Mouse (Mus musculus): ENCODE results near the gene Eps8l2. TPM values are rescaled to one million over a fixed set of nuclear protein-coding genes. Genes with fewer than 3 reads are reported as not detected.

Eps8l2 gene
- total and polyA plus RNA-seq, 2 experiments from 2014 or later = 0.67 to 2.7 TPM

DNA sequence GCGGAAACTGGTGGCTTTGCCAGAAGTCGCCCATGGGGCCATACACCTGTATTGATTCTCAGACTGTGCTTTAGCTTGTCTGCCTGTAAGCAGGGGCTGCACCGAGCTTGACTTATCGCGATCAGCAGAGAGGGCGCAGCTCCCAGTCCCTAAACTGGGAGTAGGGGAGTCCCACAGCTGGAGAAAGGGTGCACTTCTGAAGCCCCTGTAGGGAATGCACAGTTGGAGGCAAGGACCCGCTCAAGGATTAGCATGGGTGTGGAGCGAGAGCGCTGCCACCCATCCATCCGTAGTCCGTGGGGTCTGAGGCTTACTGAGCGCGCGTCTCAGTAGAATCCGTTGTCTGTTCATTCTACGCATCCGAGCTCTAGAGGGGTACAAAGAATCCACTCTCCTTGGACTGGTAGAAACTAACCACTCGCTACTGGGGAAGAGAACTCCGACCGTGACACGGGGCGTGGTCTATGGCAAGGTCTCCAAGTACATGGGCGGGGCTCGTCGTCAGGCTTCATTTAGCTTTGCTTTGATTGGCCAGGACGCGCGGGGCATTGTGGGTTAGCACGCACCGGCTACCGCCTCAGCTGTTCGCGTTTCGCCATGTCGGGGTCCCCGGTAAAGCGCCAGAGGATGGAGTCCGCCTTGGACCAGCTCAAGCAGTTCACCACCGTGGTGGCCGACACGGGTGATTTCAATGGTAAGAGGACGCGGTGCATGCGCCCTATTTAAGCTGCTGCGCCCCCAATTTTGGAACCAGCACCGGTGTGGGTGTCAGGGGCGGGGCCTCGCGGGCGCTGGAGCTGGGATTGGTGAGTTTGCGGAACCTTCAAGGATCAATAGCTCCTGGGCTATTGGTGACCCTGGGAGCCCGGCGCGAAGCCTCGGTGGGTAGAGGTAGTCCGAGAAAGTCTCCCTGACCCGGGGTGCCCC, 53.2 kb downstream of the Eps8l2 start, which contains the start of gene Taldo1:
TSS of gene Taldo1 (plus strand) at position 575 of the 927 bp plus-strand sequence.
- Histone ChIP-seq H3K4me2 (ENCODE audit: low read depth, low read length) (peak within 1 kb of the TSS; percentile 98), H3K9ac (replicated peaks; ENCODE audit: low read depth, low read length) (peak within 1 kb of the TSS; percentile 70), H3K9me3 (replicated peaks; ENCODE audit: control insufficient read depth, low read length) (no peaks in the 10 kb centered on the region), H3K4me1 (ENCODE audit: control insufficient read depth, insufficient read depth) (peaks cover 9% of the 10 kb centered on the region), H3K27me3 (ENCODE audit: control insufficient read depth, insufficient read depth, low read length) (no peaks in the 10 kb centered on the region), H3K36me3 (replicated peaks; ENCODE audit: control insufficient read depth, insufficient read depth, low read length) (peaks cover 17% of the 10 kb centered on the region), H3K27ac (ENCODE audit: low read depth) (peak within 1 kb of the TSS; percentile 64), H3K4me3 (ENCODE audit: low read depth, low read length) (peak within 1 kb of the TSS; percentile 76)
- TF ChIP-seq CTCF (IDR thresholded peaks at IDR 0.05; ENCODE audit: low read depth) = no peak
- TF ChIP-seq EP300 (IDR thresholded peaks at IDR 0.05; ENCODE audit: low read depth) = no peak
- ATAC-seq (ENCODE audit: insufficient read depth, low read depth) = peak; percentile 94
- WGBS = under 1% methylated on average over 57 of the region's 57 CpGs
- DNase-seq (ENCODE audit: low spot score) = peak; percentile 95

- Histone ChIP-seq H3K9me3 (replicated peaks; ENCODE audit: control insufficient read depth, low read length) (no peaks in the 10 kb centered on the region), H3K4me2 (ENCODE audit: low read depth, low read length) (peak overlapping the region; percentile 98), H3K9ac (replicated peaks; ENCODE audit: low read depth, low read length) (peak overlapping the region; percentile 70), H3K27me3 (ENCODE audit: control insufficient read depth, insufficient read depth, low read length) (no peaks in the 10 kb centered on the region), H3K4me1 (ENCODE audit: control insufficient read depth, insufficient read depth) (peaks cover 9% of the 10 kb centered on the region), H3K4me3 (ENCODE audit: low read depth, low read length) (peak overlapping the region; percentile 76), H3K36me3 (replicated peaks; ENCODE audit: control insufficient read depth, insufficient read depth, low read length) (peaks cover 21% of the 10 kb centered on the region), H3K27ac (ENCODE audit: low read depth) (peak overlapping the region; percentile 64)
- DNase-seq (ENCODE audit: low spot score) (no peak), ATAC-seq (ENCODE audit: insufficient read depth, low read depth) (no peak)
- WGBS = 23% methylated on average over 9 of the region's 9 CpGs
- TF ChIP-seq CTCF (IDR thresholded peaks at IDR 0.05; ENCODE audit: low read depth) (no peak), EP300 (IDR thresholded peaks at IDR 0.05; ENCODE audit: low read depth) (no peak)
Measured at GRCm38 (mm10) chr7:141392552-141393222, 54.0 kb downstream of the Eps8l2 start.

GRCm38 (mm10) chr7:141394158-141394557, 55.5 kb downstream of the Eps8l2 start:
- Histone ChIP-seq H3K36me3 (replicated peaks; ENCODE audit: control insufficient read depth, insufficient read depth, low read length) (peaks cover 36% of the 10 kb centered on the region), H3K9ac (replicated peaks; ENCODE audit: low read depth, low read length) (no peak overlapping the region), H3K4me3 (ENCODE audit: low read depth, low read length) (no peak overlapping the region), H3K4me2 (ENCODE audit: low read depth, low read length) (no peak overlapping the region), H3K4me1 (ENCODE audit: control insufficient read depth, insufficient read depth) (peaks cover 9% of the 10 kb centered on the region), H3K27ac (ENCODE audit: low read depth) (no peak overlapping the region), H3K27me3 (ENCODE audit: control insufficient read depth, insufficient read depth, low read length) (no peaks in the 10 kb centered on the region), H3K9me3 (replicated peaks; ENCODE audit: control insufficient read depth, low read length) (no peaks in the 10 kb centered on the region)
- TF ChIP-seq EP300 (IDR thresholded peaks at IDR 0.05; ENCODE audit: low read depth) = no peak
- TF ChIP-seq CTCF (IDR thresholded peaks at IDR 0.05; ENCODE audit: low read depth) = no peak
- 70% methylated on average over 7 of the region's 7 CpGs for WGBS
- DNase-seq (ENCODE audit: low spot score) (no peak), ATAC-seq (ENCODE audit: insufficient read depth, low read depth) (no peak)

- Histone ChIP-seq H3K9ac (replicated peaks; ENCODE audit: low read depth, low read length) (no peak overlapping the region), H3K27me3 (ENCODE audit: control insufficient read depth, insufficient read depth, low read length) (no peaks in the 10 kb centered on the region), H3K4me3 (ENCODE audit: low read depth, low read length) (no peak overlapping the region), H3K9me3 (replicated peaks; ENCODE audit: control insufficient read depth, low read length) (no peaks in the 10 kb centered on the region), H3K36me3 (replicated peaks; ENCODE audit: control insufficient read depth, insufficient read depth, low read length) (peaks cover 42% of the 10 kb centered on the region), H3K4me1 (ENCODE audit: control insufficient read depth, insufficient read depth) (peaks cover 9% of the 10 kb centered on the region), H3K4me2 (ENCODE audit: low read depth, low read length) (no peak overlapping the region), H3K27ac (ENCODE audit: low read depth) (no peak overlapping the region)
- ATAC-seq (ENCODE audit: insufficient read depth, low read depth) = no peak
- 26% methylated on average over 6 of the region's 6 CpGs for WGBS
- peak; percentile 36 for DNase-seq (ENCODE audit: low spot score)
- TF ChIP-seq CTCF (IDR thresholded peaks at IDR 0.05; ENCODE audit: low read depth) (peak; percentile 72), EP300 (IDR thresholded peaks at IDR 0.05; ENCODE audit: low read depth) (no peak)
Measured at GRCm38 (mm10) chr7:141394771-141395170, 56.1 kb downstream of the Eps8l2 start.

- TF ChIP-seq CTCF (IDR thresholded peaks at IDR 0.05; ENCODE audit: low read depth) (no peak), EP300 (IDR thresholded peaks at IDR 0.05; ENCODE audit: low read depth) (no peak)
- Histone ChIP-seq H3K4me1 (ENCODE audit: control insufficient read depth, insufficient read depth) (peaks cover 9% of the 10 kb centered on the region), H3K4me2 (ENCODE audit: low read depth, low read length) (no peak overlapping the region), H3K27ac (ENCODE audit: low read depth) (no peak overlapping the region), H3K27me3 (ENCODE audit: control insufficient read depth, insufficient read depth, low read length) (no peaks in the 10 kb centered on the region), H3K4me3 (ENCODE audit: low read depth, low read length) (no peak overlapping the region), H3K9me3 (replicated peaks; ENCODE audit: control insufficient read depth, low read length) (no peaks in the 10 kb centered on the region), H3K36me3 (replicated peaks; ENCODE audit: control insufficient read depth, insufficient read depth, low read length) (peaks cover 47% of the 10 kb centered on the region), H3K9ac (replicated peaks; ENCODE audit: low read depth, low read length) (no peak overlapping the region)
- WGBS = 67% methylated on average over 1 of the region's 1 CpGs
- ATAC-seq (ENCODE audit: insufficient read depth, low read depth) (no peak), DNase-seq (ENCODE audit: low spot score) (no peak)
Measured at GRCm38 (mm10) chr7:141395348-141395747, 56.7 kb downstream of the Eps8l2 start.
